Mouse (Mus musculus) urinary bladder, adult 2 months (tissue): ENCODE measurements around the gene Krit1. TPM values are rescaled to one million over a fixed set of nuclear protein-coding genes. Genes with fewer than 3 reads are reported as not detected.
"Not testable (repeated sequence)": the region's sequence is repeated elsewhere in the genome, so short reads cannot be mapped to it uniquely, and the experiment has no call there.

Experiments used
- DNase-seq: peaks from one replicate; pipeline ENCODE4 v3.0.0; 2022; ENCODE audit warnings: low spot score
- polyA plus RNA-seq: library from polyadenylated mRNA; depleted of rRNA; stranded (reverse); fragments of >200 nt; gene quantifications from 2 replicates; pipeline ENCODE4 v1.2.3, GENCODE M21; 2012; rRNA removed

Krit1 gene
- polyA plus RNA-seq, 1 experiment, result 39.4 TPM

GRCm38 (mm10) chr5:3889201-3889600, 86.2 kb downstream of the Krit1 start:
- no peak for DNase-seq

GRCm38 (mm10) chr5:3893459-3894293, 90.7 kb downstream of the Krit1 start, which contains the start of gene Mterf1a:
Mterf1a (minus strand) TSS chr5:3893933.
- not testable (repeated sequence) for DNase-seq

- DNase-seq, result not testable (repeated sequence)
Measured at GRCm38 (mm10) chr5:3894294-3894619, 91.3 kb downstream of the Krit1 start.

Other genes starting within 250 kb of the Krit1 start
- gene 1700109H08Rik, start 231.6 kb upstream of the Krit1 start, polyA plus RNA-seq, result 4.6 and 6.6 TPM in 2 replicates
- 13.8 and 13.9 TPM in 2 replicates for gene Pex1, start 207.1 kb upstream of the Krit1 start, polyA plus RNA-seq
- 10.3 and 10.9 TPM in 2 replicates for gene Rbm48, start 206.6 kb upstream of the Krit1 start, polyA plus RNA-seq
- not detected in 2 replicates for gene Tmbim7, start 152.0 kb upstream of the Krit1 start, polyA plus RNA-seq
- gene Gatad1, start 146.0 kb upstream of the Krit1 start, polyA plus RNA-seq, result 56.7 and 73.8 TPM in 2 replicates
- gene Ankib1, start 259 bp upstream of the Krit1 start, polyA plus RNA-seq, result 10.8 and 13.1 TPM in 2 replicates
- not detected in 2 replicates for gene Lrrd1, start 42.0 kb downstream of the Krit1 start, polyA plus RNA-seq
- 6.2 and 7.2 TPM in 2 replicates for gene Mterf1a, start 90.7 kb downstream of the Krit1 start, polyA plus RNA-seq
- gene Akap9, start 124.9 kb downstream of the Krit1 start, polyA plus RNA-seq, result 28.4 and 29.4 TPM in 2 replicates